Mouse (Mus musculus) E14TG2a.4 (cell line): ENCODE data around the gene Gm49405.

Source experiments
- CTCF ChIP-seq: conservative IDR thresholded peaks from 2 replicates; pipeline ENCODE4 v1.5.1; 2014; ENCODE audit warnings: low read length
- NANOG ChIP-seq: IDR thresholded peaks from 2 replicates; pipeline ENCODE4 v1.6.1; 2014; ENCODE audit warnings: borderline replicate concordance, low read length, mixed read lengths
- POU5F1 ChIP-seq: IDR thresholded peaks from 2 replicates; pipeline ENCODE4 v1.6.1; 2014; ENCODE audit warnings: low read length, borderline replicate concordance

- no peak for TF ChIP-seq CTCF
- TF ChIP-seq POU5F1, result no peak
- TF ChIP-seq NANOG, result no peak
These were observed 2.7 kb downstream of the Gm49405 start, which contains the start of gene Doc2g for GRCm38 (mm10) chr19:4003112-4003511.
